Mouse (Mus musculus): Measurements from ENCODE around the gene Tcf23. TPM values are rescaled to one million over a fixed set of nuclear protein-coding genes. Genes with fewer than 3 reads are reported as not detected.

The Tcf23 gene
- polyA plus RNA-seq, 1 experiment = 0.62 TPM

- H3ac ChIP-seq (ENCODE audit: control insufficient read depth, insufficient read length) = no peak overlapping the region
- no peak overlapping the region for H3K4me2 ChIP-seq (ENCODE audit: low read depth)
Measured at GRCm38 (mm10) chr5:30963916-30964315, 4.5 kb upstream of the Tcf23 start.

GRCm38 (mm10) chr5:30966189-30966588, 2.3 kb upstream of the Tcf23 start:
- H3K36me3 ChIP-seq (ENCODE audit: control insufficient read depth, insufficient read depth) = no peaks in the 10 kb centered on the region
- no peaks in the 10 kb centered on the region for H3K27me3 ChIP-seq (ENCODE audit: control insufficient read depth, insufficient read depth, insufficient read length)
- no peaks in the 10 kb centered on the region for H3K79me2 ChIP-seq (ENCODE audit: control insufficient read depth, insufficient read depth)
- H3K4me2 ChIP-seq (ENCODE audit: low read depth) = no peak overlapping the region
- no peak overlapping the region for H3K4me3 ChIP-seq
- no peak overlapping the region for H3ac ChIP-seq (ENCODE audit: control insufficient read depth, insufficient read length)
- TF ChIP-seq MYOG (IDR thresholded peaks at IDR 0.05; ENCODE audit: control insufficient read depth in 1 of 3, insufficient read depth in 1 of 3, insufficient read length in 2 of 3, low read depth in 2 of 3) (no peak), CEBPB (IDR thresholded peaks at IDR 0.05; ENCODE audit: insufficient read depth, poor library complexity, severe bottlenecking) (no peak), SRF (IDR thresholded peaks at IDR 0.05; ENCODE audit: control insufficient read depth, insufficient read length, low read depth) (no peak), USF1 (IDR thresholded peaks at IDR 0.05; ENCODE audit: low read depth) (no peak), REST (IDR thresholded peaks at IDR 0.05; ENCODE audit: insufficient read depth, insufficient read length) (no peak), MYOD1 (IDR thresholded peaks at IDR 0.05; ENCODE audit: control insufficient read depth in 1 of 3, insufficient read length in 2 of 3, low read depth in 2 of 3) (no peak)

More at GRCm38 (mm10) chr5:30963916-30964315, 4.5 kb upstream of the Tcf23 start:
- Histone ChIP-seq H3K27me3 (ENCODE audit: control insufficient read depth, insufficient read depth, insufficient read length) (no peaks in the 10 kb centered on the region), H3K4me3 (no peak overlapping the region), H3K36me3 (ENCODE audit: control insufficient read depth, insufficient read depth) (no peaks in the 10 kb centered on the region), H3K79me2 (ENCODE audit: control insufficient read depth, insufficient read depth) (peaks cover 10% of the 10 kb centered on the region)
- TF ChIP-seq TCF12 (IDR thresholded peaks at IDR 0.05; ENCODE audit: insufficient read depth, poor library complexity, severe bottlenecking) = no peak
- no peak for TF ChIP-seq SRF (IDR thresholded peaks at IDR 0.05; ENCODE audit: control insufficient read depth, insufficient read length, low read depth)
- TF ChIP-seq USF1 (IDR thresholded peaks at IDR 0.05; ENCODE audit: low read depth) = no peak
- TF ChIP-seq TCF3 (IDR thresholded peaks at IDR 0.05; ENCODE audit: insufficient read length, low read depth) = no peak
- no peak for TF ChIP-seq POLR2A (IDR thresholded peaks at IDR 0.05; ENCODE audit: insufficient read length, low read depth)
- no peak for TF ChIP-seq REST (IDR thresholded peaks at IDR 0.05; ENCODE audit: insufficient read depth, insufficient read length)
- TF ChIP-seq MYOG (IDR thresholded peaks at IDR 0.05; ENCODE audit: control insufficient read depth in 1 of 3, insufficient read depth in 1 of 3, insufficient read length in 2 of 3, low read depth in 2 of 3) = no peak

GRCm38 (mm10) chr5:30969440-30969839, 978 bp downstream of the Tcf23 start:
- Histone ChIP-seq H3K4me3 (no peak overlapping the region), H3K4me2 (ENCODE audit: low read depth) (no peak overlapping the region), H3ac (ENCODE audit: control insufficient read depth, insufficient read length) (no peak overlapping the region), H3K36me3 (ENCODE audit: control insufficient read depth, insufficient read depth) (no peaks in the 10 kb centered on the region), H3K27me3 (ENCODE audit: control insufficient read depth, insufficient read depth, insufficient read length) (no peaks in the 10 kb centered on the region), H3K79me2 (ENCODE audit: control insufficient read depth, insufficient read depth) (no peaks in the 10 kb centered on the region)
- TF ChIP-seq CEBPB (IDR thresholded peaks at IDR 0.05; ENCODE audit: insufficient read depth, poor library complexity, severe bottlenecking) (no peak), MAX (IDR thresholded peaks at IDR 0.05; ENCODE audit: low read depth) (no peak), POLR2AphosphoS2 (IDR thresholded peaks at IDR 0.05; ENCODE audit: insufficient read length, low read depth) (no peak), SRF (IDR thresholded peaks at IDR 0.05; ENCODE audit: control insufficient read depth, insufficient read length, low read depth) (no peak), USF1 (IDR thresholded peaks at IDR 0.05; ENCODE audit: low read depth) (no peak), POLR2A (IDR thresholded peaks at IDR 0.05; ENCODE audit: insufficient read length, low read depth) (no peak), TCF12 (IDR thresholded peaks at IDR 0.05; ENCODE audit: insufficient read depth, poor library complexity, severe bottlenecking) (no peak), REST (IDR thresholded peaks at IDR 0.05; ENCODE audit: insufficient read depth, insufficient read length) (no peak), MYOD1 (IDR thresholded peaks at IDR 0.05; ENCODE audit: control insufficient read depth in 1 of 3, insufficient read length in 2 of 3, low read depth in 2 of 3) (no peak), MYOG (IDR thresholded peaks at IDR 0.05; ENCODE audit: control insufficient read depth in 1 of 3, insufficient read depth in 1 of 3, insufficient read length in 2 of 3, low read depth in 2 of 3) (no peak), E2F4 (IDR thresholded peaks at IDR 0.05; ENCODE audit: insufficient read depth) (no peak), TCF3 (IDR thresholded peaks at IDR 0.05; ENCODE audit: insufficient read length, low read depth) (no peak)

GRCm38 (mm10) chr5:30974870-30975656, 6.6 kb downstream of the Tcf23 start:
- Histone ChIP-seq H3K36me3 (ENCODE audit: control insufficient read depth, insufficient read depth) (no peaks in the 10 kb centered on the region), H3K4me2 (ENCODE audit: low read depth) (no peak overlapping the region), H3ac (ENCODE audit: control insufficient read depth, insufficient read length) (no peak overlapping the region), H3K27me3 (ENCODE audit: control insufficient read depth, insufficient read depth, insufficient read length) (no peaks in the 10 kb centered on the region), H3K4me3 (no peak overlapping the region), H3K79me2 (ENCODE audit: control insufficient read depth, insufficient read depth) (no peaks in the 10 kb centered on the region)
- TF ChIP-seq MAX (IDR thresholded peaks at IDR 0.05; ENCODE audit: low read depth) = no peak
- TF ChIP-seq SRF (IDR thresholded peaks at IDR 0.05; ENCODE audit: control insufficient read depth, insufficient read length, low read depth) = no peak
- TF ChIP-seq MYOD1 (IDR thresholded peaks at IDR 0.05; ENCODE audit: control insufficient read depth in 1 of 3, insufficient read length in 2 of 3, low read depth in 2 of 3) = peak in 2 of 3 experiments; percentile 52 to 64
- peak in 1 of 3 experiments; percentile 49 for TF ChIP-seq MYOG (IDR thresholded peaks at IDR 0.05; ENCODE audit: control insufficient read depth in 1 of 3, insufficient read depth in 1 of 3, insufficient read length in 2 of 3, low read depth in 2 of 3)

- TF ChIP-seq MAX (IDR thresholded peaks at IDR 0.05; ENCODE audit: low read depth) = no peak
- H3K4me2 ChIP-seq (ENCODE audit: low read depth) = no peak overlapping the region
Measured at GRCm38 (mm10) chr5:30982357-30982756, 13.9 kb downstream of the Tcf23 start.

More at GRCm38 (mm10) chr5:30982357-30982756, 13.9 kb downstream of the Tcf23 start:
- Histone ChIP-seq H3K36me3 (ENCODE audit: control insufficient read depth, insufficient read depth) (no peaks in the 10 kb centered on the region), H3K79me2 (ENCODE audit: control insufficient read depth, insufficient read depth) (no peaks in the 10 kb centered on the region), H3K27me3 (ENCODE audit: control insufficient read depth, insufficient read depth, insufficient read length) (no peaks in the 10 kb centered on the region), H3ac (ENCODE audit: control insufficient read depth, insufficient read length) (no peak overlapping the region), H3K4me3 (no peak overlapping the region)

Measured in myocyte (in vitro differentiated cells).